Mouse (Mus musculus): ENCODE measurements around the gene Mettl18. TPM values are rescaled to one million over a fixed set of nuclear protein-coding genes. Genes with fewer than 3 reads are reported as not detected.
"Not testable (repeated sequence)": the region's sequence is repeated elsewhere in the genome, so short reads cannot be mapped to it uniquely, and the experiment has no call there.

Gene Mettl18
- polyA plus RNA-seq, 2 experiments: 2.3 to 4.4 TPM

DNA sequence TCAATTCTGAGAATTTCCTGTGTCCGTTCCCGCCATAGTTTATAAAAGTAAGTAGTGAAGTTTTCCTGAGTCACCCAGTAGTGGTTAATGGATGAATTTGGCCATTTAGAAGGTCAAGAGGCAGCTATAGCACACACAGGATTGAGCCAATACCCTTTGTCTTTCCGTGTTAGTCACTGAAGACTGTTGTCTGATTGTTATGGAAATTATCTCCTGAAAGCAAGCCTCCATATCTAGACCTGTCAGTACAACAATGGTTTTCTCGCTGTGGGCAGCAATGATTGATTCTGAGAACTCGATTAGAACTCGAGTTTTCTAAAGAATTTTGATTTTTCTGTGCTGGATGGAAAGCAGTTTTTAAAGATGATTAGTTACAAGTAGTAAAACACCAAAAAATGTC lies 25.1 kb downstream of the Mettl18 start:
- no peak for ATAC-seq (ENCODE audit: insufficient read depth)
- H3K36me3 ChIP-seq (replicated peaks; ENCODE audit: control insufficient read depth, insufficient read depth, low read depth): no peaks in the 10 kb centered on the region

DNA sequence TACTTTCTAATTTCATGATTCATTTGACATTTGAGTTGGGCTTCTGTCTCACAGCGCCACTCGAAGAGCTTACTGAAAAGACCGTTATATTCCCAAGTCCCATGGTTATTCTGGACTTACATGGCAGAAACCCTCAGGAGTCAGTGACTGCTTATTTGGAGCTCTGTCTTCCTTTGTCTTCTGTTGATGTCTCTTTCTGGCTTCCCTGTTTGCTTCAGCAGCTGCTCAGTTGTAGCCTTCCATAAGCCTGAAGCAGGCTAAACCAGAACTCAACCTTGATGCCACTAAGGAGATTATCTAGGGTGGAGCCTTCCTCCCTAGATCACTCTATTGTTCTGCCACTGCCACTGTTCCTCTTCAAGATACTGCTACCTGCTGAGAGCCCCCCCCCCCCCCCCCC lies 26.1 kb downstream of the Mettl18 start:
- H3K4me2 ChIP-seq (ENCODE audit: low read depth); H3K4me1 ChIP-seq (replicated peaks; ENCODE audit: control insufficient read depth in 2 of 2, insufficient read depth in 2 of 2, low read length in 1 of 2); H3K27ac ChIP-seq; H3K4me3 ChIP-seq (ENCODE audit: insufficient read depth in 1 of 2, low read depth in 2 of 2, low read length in 2 of 2); H3K9ac ChIP-seq (replicated peaks); ATAC-seq (ENCODE audit: insufficient read depth); DNase-seq (ENCODE audit: low read depth in 3 of 3, low spot score in 3 of 3); H3K36me3 ChIP-seq (replicated peaks; ENCODE audit: control insufficient read depth, insufficient read depth, low read depth); H3K27me3 ChIP-seq (ENCODE audit: control insufficient read depth, insufficient read depth, low read length); H3K9me3 ChIP-seq (ENCODE audit: control insufficient read depth, low read length): not testable (repeated sequence)
- 88% methylated on average over 3 of the region's 3 CpGs for WGBS (ENCODE audit: insufficient replicate concordance)

More for the DNA sequence above, 25.1 kb downstream of the Mettl18 start:
- no peak for TF ChIP-seq CTCF (IDR thresholded peaks at IDR 0.05; ENCODE audit: low read depth)
- TF ChIP-seq EP300 (IDR thresholded peaks at IDR 0.05; ENCODE audit: low read depth): no peak
- no peak overlapping the region for H3K4me3 ChIP-seq (ENCODE audit: insufficient read depth in 1 of 2, low read depth in 2 of 2, low read length in 2 of 2)
- no peak overlapping the region for H3K27ac ChIP-seq
- H3K27me3 ChIP-seq (ENCODE audit: control insufficient read depth, insufficient read depth, low read length): no peaks in the 10 kb centered on the region
- WGBS (ENCODE audit: insufficient replicate concordance): 36% methylated on average over 6 of the region's 6 CpGs
- H3K9ac ChIP-seq (replicated peaks): no peak overlapping the region
- no peak for DNase-seq (ENCODE audit: low read depth in 3 of 3, low spot score in 3 of 3)
- no peak overlapping the region for H3K4me2 ChIP-seq (ENCODE audit: low read depth)
- H3K9me3 ChIP-seq (ENCODE audit: control insufficient read depth, low read length): no peaks in the 10 kb centered on the region
- H3K4me1 ChIP-seq (replicated peaks; ENCODE audit: control insufficient read depth in 2 of 2, insufficient read depth in 2 of 2, low read length in 1 of 2): no peaks in the 10 kb centered on the region

DNA sequence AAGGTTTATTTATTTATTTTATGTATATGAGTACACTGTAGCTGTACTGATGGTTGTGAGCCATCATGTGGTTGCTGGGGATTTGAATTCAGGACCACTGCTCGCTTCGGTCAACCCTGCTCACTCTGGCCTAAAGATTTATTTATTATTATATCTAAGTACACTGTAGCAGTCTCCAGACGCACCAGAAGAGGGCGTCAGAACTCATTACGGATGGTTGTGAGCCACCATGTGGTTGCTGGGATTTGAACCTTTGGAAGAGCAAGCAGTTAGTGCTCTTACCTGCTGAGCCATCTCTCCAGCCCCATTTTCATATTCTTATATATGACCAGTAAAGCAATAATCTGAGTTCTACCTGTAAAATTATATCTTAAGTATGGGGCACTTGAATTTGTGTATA lies 27.4 kb downstream of the Mettl18 start:
- not testable (repeated sequence) for H3K9ac ChIP-seq (replicated peaks); H3K4me3 ChIP-seq (ENCODE audit: insufficient read depth in 1 of 2, low read depth in 2 of 2, low read length in 2 of 2); H3K27ac ChIP-seq; H3K4me1 ChIP-seq (replicated peaks; ENCODE audit: control insufficient read depth in 2 of 2, insufficient read depth in 2 of 2, low read length in 1 of 2); H3K9me3 ChIP-seq (ENCODE audit: control insufficient read depth, low read length); H3K4me2 ChIP-seq (ENCODE audit: low read depth); H3K36me3 ChIP-seq (replicated peaks; ENCODE audit: control insufficient read depth, insufficient read depth, low read depth); ATAC-seq (ENCODE audit: insufficient read depth); DNase-seq (ENCODE audit: low read depth in 3 of 3, low spot score in 3 of 3); H3K27me3 ChIP-seq (ENCODE audit: control insufficient read depth, insufficient read depth, low read length)
- 60% methylated on average over 5 of the region's 5 CpGs for WGBS (ENCODE audit: insufficient replicate concordance)

DNA sequence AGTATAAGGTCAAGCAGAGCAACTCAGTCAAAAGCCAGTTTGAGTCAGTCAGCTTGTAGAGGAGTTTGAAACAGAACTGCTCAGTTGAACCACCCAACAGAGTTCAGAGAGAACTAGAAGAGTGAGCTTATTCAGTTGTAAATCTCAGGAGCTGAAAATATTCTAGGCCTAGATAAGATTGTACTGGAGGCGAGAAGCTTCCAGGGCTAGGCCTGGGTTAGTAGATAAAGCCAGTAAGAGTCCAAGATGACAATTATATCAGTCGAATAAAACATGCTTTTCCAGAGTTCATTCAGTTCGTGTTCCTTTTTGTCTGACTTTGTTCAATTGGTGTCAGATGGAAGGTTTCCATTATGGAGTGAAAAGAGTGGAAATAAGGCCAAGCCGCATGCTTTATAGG lies 31.0 kb downstream of the Mettl18 start:
- H3K4me2 ChIP-seq (ENCODE audit: low read depth): no peak overlapping the region
- ATAC-seq (ENCODE audit: insufficient read depth): no peak
- H3K4me3 ChIP-seq (ENCODE audit: insufficient read depth in 1 of 2, low read depth in 2 of 2, low read length in 2 of 2): no peak overlapping the region
- 31% methylated on average over 4 of the region's 4 CpGs for WGBS (ENCODE audit: insufficient replicate concordance)
- H3K36me3 ChIP-seq (replicated peaks; ENCODE audit: control insufficient read depth, insufficient read depth, low read depth): no peaks in the 10 kb centered on the region
- H3K9me3 ChIP-seq (ENCODE audit: control insufficient read depth, low read length): no peaks in the 10 kb centered on the region
- H3K27me3 ChIP-seq (ENCODE audit: control insufficient read depth, insufficient read depth, low read length): no peaks in the 10 kb centered on the region
- no peak for TF ChIP-seq CTCF (IDR thresholded peaks at IDR 0.05; ENCODE audit: low read depth)
- TF ChIP-seq EP300 (IDR thresholded peaks at IDR 0.05; ENCODE audit: low read depth): no peak
- H3K27ac ChIP-seq: no peak overlapping the region
- H3K4me1 ChIP-seq (replicated peaks; ENCODE audit: control insufficient read depth in 2 of 2, insufficient read depth in 2 of 2, low read length in 1 of 2): no peaks in the 10 kb centered on the region
- no peak overlapping the region for H3K9ac ChIP-seq (replicated peaks)
- DNase-seq (ENCODE audit: low read depth in 3 of 3, low spot score in 3 of 3): no peak

DNA sequence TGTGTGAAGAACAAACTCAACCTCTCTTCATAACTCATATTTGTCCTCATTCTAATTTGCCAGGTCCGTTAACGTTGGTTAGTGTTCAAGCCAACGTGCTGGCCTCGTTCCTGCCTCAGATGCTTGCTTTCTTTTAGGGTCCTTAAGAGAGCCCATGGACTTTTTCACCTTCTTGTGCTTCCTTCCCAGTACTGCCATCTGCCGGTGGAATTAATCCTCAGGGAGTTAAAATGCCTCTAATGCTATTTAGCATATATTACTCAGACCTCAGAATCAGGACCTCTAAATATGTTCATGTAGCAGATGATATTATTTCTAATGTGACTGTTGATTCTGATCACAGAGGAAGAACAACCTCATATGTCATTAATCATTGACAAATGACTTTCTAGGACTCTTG lies 32.7 kb downstream of the Mettl18 start:
- H3K9me3 ChIP-seq (ENCODE audit: control insufficient read depth, low read length): no peaks in the 10 kb centered on the region
- H3K4me3 ChIP-seq (ENCODE audit: insufficient read depth in 1 of 2, low read depth in 2 of 2, low read length in 2 of 2): no peak overlapping the region
- no peak overlapping the region for H3K9ac ChIP-seq (replicated peaks)
- no peaks in the 10 kb centered on the region for H3K36me3 ChIP-seq (replicated peaks; ENCODE audit: control insufficient read depth, insufficient read depth, low read depth)
- DNase-seq (ENCODE audit: low read depth in 3 of 3, low spot score in 3 of 3) (no peak), ATAC-seq (ENCODE audit: insufficient read depth) (no peak)
- H3K4me2 ChIP-seq (ENCODE audit: low read depth): no peak overlapping the region
- H3K4me1 ChIP-seq (replicated peaks; ENCODE audit: control insufficient read depth in 2 of 2, insufficient read depth in 2 of 2, low read length in 1 of 2): no peaks in the 10 kb centered on the region
- TF ChIP-seq CTCF (IDR thresholded peaks at IDR 0.05; ENCODE audit: low read depth): no peak
- TF ChIP-seq EP300 (IDR thresholded peaks at IDR 0.05; ENCODE audit: low read depth): no peak
- 45% methylated on average over 5 of the region's 5 CpGs for WGBS (ENCODE audit: insufficient replicate concordance)
- no peak overlapping the region for H3K27ac ChIP-seq
- no peaks in the 10 kb centered on the region for H3K27me3 ChIP-seq (ENCODE audit: control insufficient read depth, insufficient read depth, low read length)
